Mouse (Mus musculus) hindbrain, embryonic 11.5 days (tissue): ENCODE measurements around the gene Gcm1. TPM values are rescaled to one million over a fixed set of nuclear protein-coding genes. Genes with fewer than 3 reads are reported as not detected.

Experiments used
- ATAC-seq: fragments of 200-750 bp; cut with Nextera tagmentation; 2 replicates; pipeline ENCODE4 v1.8.0; 2017; ENCODE audit warnings: mild to moderate bottlenecking, moderate TSS enrichment, moderate library complexity; ENCODE audit not compliant: low FRiP score
- DNase-seq: peaks from one replicate; pipeline ENCODE4 v3.0.0-alpha.2; 2015; ENCODE audit warnings: low spot score
- H3K27ac ChIP-seq: fragments of 300-500 bp; sonication (generic); 2 replicates; pipeline ENCODE4 v1.5.1; 2014; ENCODE audit warnings: mild to moderate bottlenecking, low read depth, low read length
- H3K27me3 ChIP-seq: fragments of 300-500 bp; sonication (generic); 2 replicates; pipeline ENCODE4 v1.6.1; 2014; ENCODE audit warnings: mild to moderate bottlenecking, low read length, moderate library complexity, mixed read lengths; ENCODE audit not compliant: control insufficient read depth, insufficient read depth
- H3K36me3 ChIP-seq: fragments of 300-500 bp; sonication (generic); 2 replicates; pipeline ENCODE4 v1.6.1; 2014; ENCODE audit warnings: mild to moderate bottlenecking, low read length, moderate library complexity, mixed read lengths; ENCODE audit not compliant: control insufficient read depth, insufficient read depth
- H3K4me1 ChIP-seq: fragments of 300-500 bp; sonication (generic); replicated peaks from 2 replicates; pipeline ENCODE4 v1.6.1; 2014; ENCODE audit warnings: low read length, mixed read lengths; ENCODE audit not compliant: control insufficient read depth, insufficient read depth
- H3K4me2 ChIP-seq: fragments of 300-500 bp; sonication (generic); replicated peaks from 2 replicates; pipeline ENCODE4 v1.6.1; 2014; ENCODE audit warnings: mild to moderate bottlenecking, low read depth, low read length
- H3K4me3 ChIP-seq: fragments of 300-500 bp; sonication (generic); 2 replicates; pipeline ENCODE4 v1.5.1; 2014; ENCODE audit warnings: low read depth, low read length
- H3K9ac ChIP-seq: fragments of 300-500 bp; sonication (generic); 2 replicates; pipeline ENCODE4 v1.6.1; 2014; ENCODE audit warnings: low read depth, low read length
- H3K9me3 ChIP-seq: fragments of 300-500 bp; sonication (generic); 2 replicates; pipeline ENCODE4 v1.6.1; 2016; ENCODE audit warnings: low read length; ENCODE audit not compliant: control insufficient read depth
- WGBS: fragments of 180-500 bp; shearing (Covaris S2); extraction: QIAGEN DNeasy Blood & Tissue Kit; methylation state at CpG from one replicate; pipeline ENCODE4 v1.1.7; 2014; 5-methylcytosine and 5-hydroxymethylcytosine counted together
- polyA plus RNA-seq: library from polyadenylated mRNA; unstranded; fragments of >200 nt; fragmentation: Nextera tagmentation; extraction: Ambion mirVana; gene quantifications from 2 replicates; pipeline ENCODE4 v1.2.1, GENCODE M21; 2014

The Gcm1 gene
- polyA plus RNA-seq, 1 experiment from 2014 or later, result not detected

DNA sequence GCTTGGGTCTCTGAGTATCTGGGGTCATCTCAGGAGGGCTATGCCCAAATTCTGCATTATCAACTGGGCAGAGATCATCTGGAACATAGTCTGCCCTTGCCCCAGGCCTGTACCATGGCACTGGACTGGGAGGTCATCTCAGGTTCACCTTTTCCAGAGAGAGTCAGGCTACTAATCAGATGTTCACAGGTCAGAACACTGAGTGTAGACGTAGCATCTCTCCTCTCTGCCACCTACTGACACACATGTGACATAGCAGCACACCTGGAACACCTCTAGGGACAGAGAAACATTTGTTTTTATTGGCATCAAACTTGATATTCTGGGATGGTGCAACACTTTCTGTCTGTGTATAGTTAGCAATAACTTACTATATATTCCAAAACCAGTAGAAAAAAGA lies 37.9 kb upstream of the Gcm1 start:
- 37% methylated on average over 1 of the region's 1 CpGs for WGBS
- no peak overlapping the region for H3K4me3 ChIP-seq
- H3K9me3 ChIP-seq, result no peaks in the 10 kb centered on the region
- DNase-seq, result no peak
- no peak overlapping the region for H3K27ac ChIP-seq
- H3K4me1 ChIP-seq, result no peaks in the 10 kb centered on the region
- no peak overlapping the region for H3K9ac ChIP-seq
- no peak overlapping the region for H3K4me2 ChIP-seq
- H3K36me3 ChIP-seq, result no peaks in the 10 kb centered on the region
- ATAC-seq, result no peak
- no peaks in the 10 kb centered on the region for H3K27me3 ChIP-seq

DNA sequence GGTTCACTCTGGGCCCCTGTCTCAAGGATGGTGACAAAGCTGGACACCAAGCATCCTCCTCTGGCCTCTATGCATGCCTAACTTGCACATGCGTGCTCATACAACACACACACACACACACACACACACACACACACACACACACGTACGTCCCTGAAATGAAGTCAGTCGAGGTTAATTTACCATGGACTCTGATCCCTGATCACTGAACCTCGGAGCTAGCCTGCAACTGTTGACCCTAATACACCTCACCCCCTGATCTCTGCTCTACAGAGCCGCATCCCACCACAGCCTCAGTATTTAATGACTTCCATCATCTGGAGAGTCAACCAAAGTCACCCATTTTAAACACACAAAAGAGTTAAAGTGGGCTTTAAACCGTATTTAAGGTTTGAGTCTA lies 35.9 kb upstream of the Gcm1 start:
- Histone ChIP-seq H3K4me2 (no peak overlapping the region), H3K9ac (no peak overlapping the region), H3K4me3 (no peak overlapping the region), H3K9me3 (no peaks in the 10 kb centered on the region), H3K27me3 (no peaks in the 10 kb centered on the region), H3K36me3 (no peaks in the 10 kb centered on the region), H3K4me1 (no peaks in the 10 kb centered on the region), H3K27ac (no peak overlapping the region)
- WGBS, result 79% methylated on average over 7 of the region's 7 CpGs
- ATAC-seq (no peak), DNase-seq (no peak)

DNA sequence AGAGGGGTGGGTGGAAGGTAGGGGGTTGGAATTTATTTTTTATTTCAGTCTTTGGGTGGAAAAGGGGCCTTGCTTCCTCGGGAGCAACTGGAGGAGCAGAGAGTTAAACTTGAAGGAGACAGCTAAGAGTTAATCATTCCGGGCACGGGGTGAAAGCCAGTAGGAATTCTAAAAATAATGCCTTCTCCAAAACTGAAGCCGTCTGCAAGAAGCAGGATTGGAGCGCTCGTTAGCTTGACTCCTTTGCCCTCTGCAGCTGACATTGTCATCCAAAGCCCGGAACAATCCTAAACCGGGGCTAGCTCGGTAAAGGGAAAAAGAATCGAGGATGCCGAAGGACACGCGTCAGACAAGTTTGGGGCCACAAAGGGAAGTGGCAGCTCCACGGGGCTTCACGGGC lies 35.4 kb upstream of the Gcm1 start:
- Histone ChIP-seq H3K9ac (no peak overlapping the region), H3K9me3 (no peaks in the 10 kb centered on the region), H3K4me1 (no peaks in the 10 kb centered on the region), H3K4me2 (no peak overlapping the region), H3K36me3 (no peaks in the 10 kb centered on the region), H3K27me3 (no peaks in the 10 kb centered on the region), H3K4me3 (no peak overlapping the region), H3K27ac (no peak overlapping the region)
- peak; percentile 10 for DNase-seq
- WGBS, result 72% methylated on average over 15 of the region's 15 CpGs
- ATAC-seq, result no peak

DNA sequence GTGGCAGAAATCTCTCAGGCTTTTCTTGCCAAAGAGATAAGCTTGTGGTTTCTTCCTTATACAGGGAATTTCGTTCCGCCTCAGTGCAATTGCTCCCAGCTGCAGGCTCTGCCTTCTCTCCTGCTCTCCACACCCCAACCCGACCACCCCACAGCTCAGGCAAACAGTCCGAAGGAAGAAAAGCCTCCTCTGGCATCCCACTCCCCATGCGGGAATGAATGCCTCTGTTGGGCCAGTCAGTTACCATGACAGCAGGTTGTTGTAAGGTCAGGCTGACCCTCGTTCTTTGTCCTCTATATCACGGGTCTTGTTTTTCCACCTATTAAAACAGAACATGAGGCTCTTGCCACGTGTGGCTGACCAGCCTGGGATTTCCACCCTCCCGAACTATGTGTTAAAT lies 30.5 kb upstream of the Gcm1 start:
- Histone ChIP-seq H3K4me2 (no peak overlapping the region), H3K27ac (no peak overlapping the region), H3K4me1 (peaks cover 2% of the 10 kb centered on the region), H3K36me3 (no peaks in the 10 kb centered on the region), H3K4me3 (no peak overlapping the region), H3K9me3 (no peaks in the 10 kb centered on the region), H3K9ac (no peak overlapping the region), H3K27me3 (no peaks in the 10 kb centered on the region)
- ATAC-seq (peak; percentile 81), DNase-seq (peak; percentile 58)
- 14% methylated on average over 9 of the region's 9 CpGs for WGBS

DNA sequence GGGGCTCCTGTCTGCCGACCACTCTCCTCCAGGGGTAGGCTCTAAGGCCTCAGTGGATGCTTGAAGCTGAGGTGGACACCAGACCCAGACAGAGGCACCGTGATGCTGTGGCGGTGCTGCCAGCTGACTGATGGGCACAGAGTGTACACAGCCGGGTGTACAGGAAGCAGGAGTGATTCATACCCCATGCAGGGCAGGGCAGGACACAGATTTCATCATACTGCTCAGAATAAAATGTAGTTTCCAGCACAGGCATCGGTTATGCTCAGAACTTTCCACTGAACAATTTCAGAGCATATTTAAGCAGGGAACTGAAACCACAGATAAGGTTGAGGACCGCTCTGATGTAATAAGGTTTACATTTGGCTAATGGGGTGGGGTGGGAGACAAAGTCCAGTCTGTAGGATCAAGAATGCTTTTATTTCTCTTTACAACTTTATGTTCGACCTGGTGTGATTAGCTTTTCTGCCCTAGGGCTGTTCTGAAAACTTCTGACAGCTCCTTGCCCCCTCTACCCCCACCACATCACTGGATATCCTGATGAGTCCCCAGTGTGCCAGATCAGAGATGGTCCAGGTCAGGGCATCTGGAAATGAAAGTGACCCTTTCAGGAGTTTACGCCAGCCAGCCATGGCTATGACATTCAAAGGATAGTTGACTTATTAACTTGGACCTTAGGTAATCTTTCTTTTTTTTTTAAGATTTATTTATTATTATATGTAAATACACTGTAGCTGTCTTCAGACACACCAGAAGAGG lies 29.4 kb upstream of the Gcm1 start:
- no peaks in the 10 kb centered on the region for H3K27me3 ChIP-seq
- H3K9ac ChIP-seq, result no peak overlapping the region
- 76% methylated on average over 8 of the region's 8 CpGs for WGBS
- peaks cover 2% of the 10 kb centered on the region for H3K4me1 ChIP-seq
- H3K27ac ChIP-seq, result no peak overlapping the region
- no peaks in the 10 kb centered on the region for H3K36me3 ChIP-seq
- H3K4me2 ChIP-seq, result no peak overlapping the region
- H3K9me3 ChIP-seq, result no peaks in the 10 kb centered on the region
- no peak overlapping the region for H3K4me3 ChIP-seq
- no peak for ATAC-seq
- DNase-seq, result no peak

DNA sequence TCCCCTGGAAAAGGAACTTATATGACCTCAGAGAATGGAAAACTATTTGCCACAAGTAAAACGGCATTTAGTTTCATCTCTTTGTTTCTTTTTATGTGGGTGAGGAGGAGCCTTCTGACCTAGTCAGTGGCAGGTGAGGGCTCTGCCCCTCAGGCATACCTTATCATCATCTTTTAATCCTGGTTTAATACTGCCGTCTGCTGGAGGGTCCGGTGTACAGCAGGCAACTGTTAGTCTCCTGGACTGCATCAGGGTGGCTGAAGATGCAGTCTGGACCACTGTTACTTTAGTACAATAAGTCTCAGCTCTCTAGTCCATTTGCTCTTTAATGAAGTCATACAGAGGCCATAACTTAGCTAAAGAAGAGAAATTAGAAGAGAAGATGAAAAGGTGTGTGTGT lies 26.9 kb upstream of the Gcm1 start:
- peak; percentile 55; the same call in 1 of the 2 replicates for ATAC-seq
- H3K27ac ChIP-seq, result no peak overlapping the region
- H3K27me3 ChIP-seq, result no peaks in the 10 kb centered on the region
- peaks cover 2% of the 10 kb centered on the region for H3K4me1 ChIP-seq
- H3K36me3 ChIP-seq, result no peaks in the 10 kb centered on the region
- no peak overlapping the region for H3K9ac ChIP-seq
- 18% methylated on average over 3 of the region's 3 CpGs for WGBS
- H3K9me3 ChIP-seq, result no peaks in the 10 kb centered on the region
- no peak overlapping the region for H3K4me3 ChIP-seq
- H3K4me2 ChIP-seq, result no peak overlapping the region
- peak; percentile 80 for DNase-seq

DNA sequence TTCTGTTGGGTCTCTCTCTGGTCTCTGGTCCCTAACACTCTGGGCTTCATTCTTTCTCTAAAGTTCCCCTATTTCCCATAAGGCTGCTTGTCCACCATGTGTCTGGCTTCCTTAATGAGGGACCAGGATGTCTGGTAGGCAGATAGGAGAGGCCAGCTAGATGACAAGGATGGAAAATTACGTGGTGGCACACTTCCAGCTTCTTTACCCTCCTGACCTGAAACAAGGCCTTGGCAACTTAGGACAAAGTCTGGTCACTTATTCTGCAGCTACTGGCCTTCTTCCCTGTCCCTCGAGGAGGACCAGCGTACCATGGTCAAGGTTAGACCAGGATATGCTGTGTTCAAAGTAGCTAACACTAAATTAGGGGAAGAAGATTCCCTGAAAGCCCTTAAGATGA lies 24.6 kb upstream of the Gcm1 start:
- WGBS, result 90% methylated on average over 3 of the region's 3 CpGs
- Histone ChIP-seq H3K4me1 (no peaks in the 10 kb centered on the region; the same call in 1 of the 2 replicates), H3K27ac (no peak overlapping the region), H3K36me3 (no peaks in the 10 kb centered on the region), H3K4me2 (no peak overlapping the region), H3K9ac (no peak overlapping the region), H3K27me3 (no peaks in the 10 kb centered on the region), H3K4me3 (no peak overlapping the region), H3K9me3 (no peaks in the 10 kb centered on the region)
- DNase-seq (no peak), ATAC-seq (no peak)

DNA sequence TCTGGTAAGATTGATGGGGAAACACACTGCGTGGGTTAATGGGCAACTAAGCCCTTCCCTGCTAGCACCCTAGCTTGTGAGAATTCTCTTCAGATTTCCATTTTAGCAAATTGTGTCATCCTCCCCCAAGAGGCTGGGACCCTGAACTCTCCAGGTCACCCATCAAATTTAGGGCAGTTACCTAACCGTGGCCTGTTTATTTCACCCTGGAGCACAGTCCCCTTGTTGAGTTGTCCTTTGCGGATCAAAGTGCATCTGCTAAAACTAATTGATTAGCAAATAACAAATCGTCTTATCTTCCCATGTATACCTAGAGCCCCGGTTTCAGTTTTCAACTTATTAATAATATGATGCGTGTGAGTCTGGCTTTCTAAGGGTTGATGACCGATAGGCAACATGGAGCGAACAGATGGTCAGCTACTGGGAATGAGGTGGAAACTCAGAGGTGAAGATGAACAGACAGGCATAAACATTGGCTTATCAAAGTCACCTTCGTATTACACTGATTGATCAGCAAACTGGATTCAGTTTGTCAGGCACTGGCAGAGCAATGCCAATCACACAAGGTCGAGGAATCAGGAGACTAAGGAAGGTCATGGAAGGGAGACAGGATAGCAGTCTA lies 20.8 kb upstream of the Gcm1 start:
- no peak for DNase-seq
- Histone ChIP-seq H3K9ac (no peak overlapping the region), H3K9me3 (no peaks in the 10 kb centered on the region), H3K27ac (no peak overlapping the region), H3K36me3 (no peaks in the 10 kb centered on the region), H3K4me2 (no peak overlapping the region), H3K4me3 (no peak overlapping the region), H3K27me3 (no peaks in the 10 kb centered on the region), H3K4me1 (no peaks in the 10 kb centered on the region)
- ATAC-seq, result no peak
- WGBS, result 89% methylated on average over 10 of the region's 10 CpGs

DNA sequence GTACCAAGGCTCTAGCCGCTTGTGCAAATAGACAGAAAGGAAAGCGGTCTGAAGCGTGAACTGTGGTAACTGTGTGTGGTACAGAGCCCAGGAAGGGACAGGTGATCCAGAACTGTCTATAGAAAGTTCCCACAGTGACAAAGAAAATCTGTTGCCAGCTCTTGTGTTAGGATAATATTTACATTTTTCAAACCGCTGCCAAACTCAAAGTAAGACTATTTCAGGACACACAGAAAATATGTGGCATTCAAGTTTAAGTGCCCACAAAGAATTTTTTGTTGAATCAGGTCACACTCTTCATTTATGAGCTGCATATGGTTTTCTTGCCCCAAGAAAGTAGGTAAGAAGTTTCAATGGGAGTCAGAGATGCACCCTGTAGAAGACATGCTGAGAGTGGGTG lies 18.8 kb upstream of the Gcm1 start:
- no peaks in the 10 kb centered on the region for H3K36me3 ChIP-seq
- 92% methylated on average over 4 of the region's 4 CpGs for WGBS
- H3K4me1 ChIP-seq, result no peaks in the 10 kb centered on the region
- H3K9me3 ChIP-seq, result no peaks in the 10 kb centered on the region
- no peak overlapping the region for H3K4me2 ChIP-seq
- H3K27ac ChIP-seq, result no peak overlapping the region
- H3K27me3 ChIP-seq, result no peaks in the 10 kb centered on the region
- H3K4me3 ChIP-seq, result no peak overlapping the region
- DNase-seq, result no peak
- H3K9ac ChIP-seq, result no peak overlapping the region
- ATAC-seq, result no peak
